Mouse (Mus musculus): ENCODE data around the gene Cyp2f2. TPM values are rescaled to one million over a fixed set of nuclear protein-coding genes. Genes with fewer than 3 reads are reported as not detected.

Gene Cyp2f2
- total and polyA plus RNA-seq, 3 experiments = 0.60 to 220 (median 0.93) TPM

DNA sequence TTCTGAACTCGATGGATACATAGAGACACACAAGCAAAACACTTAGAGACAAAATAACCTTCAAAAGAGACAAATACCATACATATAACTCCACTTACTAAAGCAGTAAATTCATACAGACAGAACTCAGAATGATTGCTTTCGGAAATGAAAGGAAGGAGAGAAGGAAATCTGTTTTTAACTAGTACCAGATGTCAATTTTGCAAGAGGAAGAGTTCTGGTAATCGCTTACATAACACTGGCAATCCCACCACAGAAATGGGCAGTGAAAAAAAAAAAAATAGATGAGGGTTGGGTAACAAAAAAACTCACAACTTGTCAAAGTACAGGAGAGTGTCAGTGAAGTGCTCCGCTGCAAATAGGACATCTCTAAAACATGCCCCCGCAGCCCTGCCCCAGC lies 14.8 kb upstream of the Cyp2f2 start:
- no peak for DNase-seq
- TF ChIP-seq POLR2A (IDR thresholded peaks at IDR 0.05; ENCODE audit: insufficient read depth, low read depth, low read length) = no peak
- no peak for TF ChIP-seq EP300 (IDR thresholded peaks at IDR 0.05; ENCODE audit: insufficient read depth, low read depth, low read length)
- no peak for TF ChIP-seq CTCF (IDR thresholded peaks at IDR 0.05)
- 58% methylated on average over 5 of the region's 5 CpGs for WGBS
- H3K4me3 ChIP-seq = no peak overlapping the region
- intact Hi-C loops (cut with DNase I) = no loop called here
- no peak overlapping the region for H3K27ac ChIP-seq
- no peak overlapping the region for H3K9ac ChIP-seq (ENCODE audit: low read depth, low read length)
- H3K79me2 ChIP-seq (replicated peaks; ENCODE audit: control insufficient read depth, insufficient read depth, low read length) = no peaks in the 10 kb centered on the region
- H3K27me3 ChIP-seq (ENCODE audit: control insufficient read depth, insufficient read depth, low read length) = no peaks in the 10 kb centered on the region
- H3K4me1 ChIP-seq (ENCODE audit: control insufficient read depth, insufficient read depth, low read length) = no peaks in the 10 kb centered on the region
- H3K36me3 ChIP-seq (ENCODE audit: control insufficient read depth, insufficient read depth, low read length) = no peaks in the 10 kb centered on the region

GRCm38 (mm10) chr7:27110327-27110726 lies 9.4 kb upstream of the Cyp2f2 start:
- intact Hi-C loops (cut with DNase I) = no loop called here
- H3K79me2 ChIP-seq (replicated peaks; ENCODE audit: control insufficient read depth, insufficient read depth, low read length) = no peaks in the 10 kb centered on the region
- no peak overlapping the region for H3K9ac ChIP-seq (ENCODE audit: low read depth, low read length)
- TF ChIP-seq CTCF (IDR thresholded peaks at IDR 0.05) = no peak
- no peak for TF ChIP-seq EP300 (IDR thresholded peaks at IDR 0.05; ENCODE audit: insufficient read depth, low read depth, low read length)
- TF ChIP-seq POLR2A (IDR thresholded peaks at IDR 0.05; ENCODE audit: insufficient read depth, low read depth, low read length) = no peak
- H3K36me3 ChIP-seq (ENCODE audit: control insufficient read depth, insufficient read depth, low read length) = no peaks in the 10 kb centered on the region
- H3K27me3 ChIP-seq (ENCODE audit: control insufficient read depth, insufficient read depth, low read length) = 0 out of 2 replicates have a peak, but pooled peaks cover 2% of the 10 kb centered on the region
- no peak overlapping the region for H3K27ac ChIP-seq
- no peak overlapping the region for H3K4me3 ChIP-seq
- DNase-seq = no peak
- no peaks in the 10 kb centered on the region for H3K4me1 ChIP-seq (ENCODE audit: control insufficient read depth, insufficient read depth, low read length)

DNA sequence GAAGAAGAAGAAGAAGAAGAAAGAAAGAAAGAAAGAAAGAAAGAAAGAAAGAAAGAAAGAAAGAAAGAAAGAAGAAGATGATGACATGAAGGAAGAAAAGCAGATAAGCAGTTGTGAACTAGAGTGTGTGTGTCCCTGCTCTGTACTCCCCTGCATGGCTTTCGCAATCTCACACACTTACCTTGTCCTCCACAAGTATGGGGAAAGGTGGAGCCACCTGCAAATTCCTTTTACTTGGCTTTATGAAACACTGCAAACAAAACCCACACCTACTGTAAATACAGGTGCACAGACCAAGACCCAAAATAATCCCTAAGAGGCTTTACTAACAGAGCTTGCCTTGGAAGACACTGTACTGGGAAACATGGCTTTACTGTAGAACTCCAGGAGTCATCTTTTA lies 8.7 kb upstream of the Cyp2f2 start:
- WGBS = 90% methylated on average over 1 of the region's 1 CpGs
- no peak overlapping the region for H3K4me3 ChIP-seq
- no peak overlapping the region for H3K27ac ChIP-seq
- H3K4me1 ChIP-seq (ENCODE audit: control insufficient read depth, insufficient read depth, low read length) = no peaks in the 10 kb centered on the region
- no peak overlapping the region for H3K9ac ChIP-seq (ENCODE audit: low read depth, low read length)
- no peak for DNase-seq
- TF ChIP-seq EP300 (IDR thresholded peaks at IDR 0.05; ENCODE audit: insufficient read depth, low read depth, low read length) (no peak), CTCF (IDR thresholded peaks at IDR 0.05) (no peak)
- H3K79me2 ChIP-seq (replicated peaks; ENCODE audit: control insufficient read depth, insufficient read depth, low read length) = no peaks in the 10 kb centered on the region
- 0 out of 2 replicates have a peak, but pooled peaks cover 2% of the 10 kb centered on the region for H3K27me3 ChIP-seq (ENCODE audit: control insufficient read depth, insufficient read depth, low read length)
- no peaks in the 10 kb centered on the region for H3K36me3 ChIP-seq (ENCODE audit: control insufficient read depth, insufficient read depth, low read length)
- intact Hi-C loops (cut with DNase I) = no loop called here

DNA sequence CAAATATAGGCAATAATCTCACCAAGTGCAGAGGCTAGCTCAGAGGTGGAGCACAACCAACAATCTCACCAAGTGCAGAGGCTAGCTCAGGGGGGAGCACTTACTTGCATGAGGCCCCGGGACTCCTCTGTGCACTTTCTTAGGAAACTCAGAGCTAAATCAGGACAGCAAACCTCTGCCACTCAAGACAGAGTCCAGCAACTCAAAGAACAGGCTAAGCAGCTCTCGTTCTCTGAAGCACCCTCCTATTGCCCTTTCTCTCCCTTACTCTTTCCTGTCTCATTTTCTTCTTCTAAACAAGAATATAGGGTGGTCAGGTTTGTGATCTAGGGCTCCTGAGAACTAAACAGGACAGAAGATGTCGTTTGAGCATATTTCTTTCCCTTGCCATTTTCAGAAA lies 7.7 kb upstream of the Cyp2f2 start:
- Histone ChIP-seq H3K9ac (ENCODE audit: low read depth, low read length) (no peak overlapping the region), H3K79me2 (replicated peaks; ENCODE audit: control insufficient read depth, insufficient read depth, low read length) (no peaks in the 10 kb centered on the region), H3K27ac (no peak overlapping the region), H3K4me1 (ENCODE audit: control insufficient read depth, insufficient read depth, low read length) (no peaks in the 10 kb centered on the region), H3K4me3 (no peak overlapping the region), H3K36me3 (ENCODE audit: control insufficient read depth, insufficient read depth, low read length) (no peaks in the 10 kb centered on the region), H3K27me3 (ENCODE audit: control insufficient read depth, insufficient read depth, low read length) (0 out of 2 replicates have a peak, but pooled peaks cover 2% of the 10 kb centered on the region)
- TF ChIP-seq CTCF (IDR thresholded peaks at IDR 0.05) (no peak), EP300 (IDR thresholded peaks at IDR 0.05; ENCODE audit: insufficient read depth, low read depth, low read length) (no peak), POLR2A (IDR thresholded peaks at IDR 0.05; ENCODE audit: insufficient read depth, low read depth, low read length) (no peak)
- DNase-seq = no peak
- WGBS = 55% methylated on average over 3 of the region's 3 CpGs
- intact Hi-C loops (cut with DNase I) = no loop called here

GRCm38 (mm10) chr7:27118033-27118511 lies 1.6 kb upstream of the Cyp2f2 start:
- H3K4me1 ChIP-seq (ENCODE audit: control insufficient read depth, insufficient read depth, low read length) = no peaks in the 10 kb centered on the region
- DNase-seq = peak; percentile 23 to 25

GRCm38 (mm10) chr7:27124305-27124832 lies 4.7 kb downstream of the Cyp2f2 start:
- intact Hi-C loops (cut with DNase I) = loop anchor here (10.0 kb wide), 1 partner anchor 350 kb away; no protein-coding TSS in a partner anchor
- no peaks in the 10 kb centered on the region for H3K36me3 ChIP-seq (ENCODE audit: control insufficient read depth, insufficient read depth, low read length)
- no peak overlapping the region for H3K9ac ChIP-seq (ENCODE audit: low read depth, low read length)
- H3K27ac ChIP-seq = no peak overlapping the region
- 63% methylated on average over 5 of the region's 5 CpGs for WGBS
- no peak for DNase-seq
- H3K4me3 ChIP-seq = no peak overlapping the region
- H3K79me2 ChIP-seq (replicated peaks; ENCODE audit: control insufficient read depth, insufficient read depth, low read length) = no peaks in the 10 kb centered on the region
- no peaks in the 10 kb centered on the region for H3K27me3 ChIP-seq (ENCODE audit: control insufficient read depth, insufficient read depth, low read length)
- TF ChIP-seq POLR2A (IDR thresholded peaks at IDR 0.05; ENCODE audit: insufficient read depth, low read depth, low read length) (no peak), CTCF (IDR thresholded peaks at IDR 0.05) (no peak), EP300 (IDR thresholded peaks at IDR 0.05; ENCODE audit: insufficient read depth, low read depth, low read length) (no peak)
- no peaks in the 10 kb centered on the region for H3K4me1 ChIP-seq (ENCODE audit: control insufficient read depth, insufficient read depth, low read length)

More at GRCm38 (mm10) chr7:27118033-27118511, 1.6 kb upstream of the Cyp2f2 start:
- whole genome bisulfite sequencing = 59% methylated on average over 4 of the region's 4 CpGs
- TF ChIP-seq CTCF (IDR thresholded peaks at IDR 0.05) = no peak
- Histone ChIP-seq H3K27ac (no peak overlapping the region), H3K9ac (ENCODE audit: low read depth, low read length) (no peak overlapping the region), H3K36me3 (ENCODE audit: control insufficient read depth, insufficient read depth, low read length) (no peaks in the 10 kb centered on the region), H3K27me3 (ENCODE audit: control insufficient read depth, insufficient read depth, low read length) (0 out of 2 replicates have a peak, but pooled peaks cover 2% of the 10 kb centered on the region), H3K4me3 (no peak overlapping the region), H3K79me2 (replicated peaks; ENCODE audit: control insufficient read depth, insufficient read depth, low read length) (no peaks in the 10 kb centered on the region)
- intact Hi-C loops (cut with DNase I) = no loop called here

All from heart, adult 2 months (tissue).